In the genomic region with DNA sequence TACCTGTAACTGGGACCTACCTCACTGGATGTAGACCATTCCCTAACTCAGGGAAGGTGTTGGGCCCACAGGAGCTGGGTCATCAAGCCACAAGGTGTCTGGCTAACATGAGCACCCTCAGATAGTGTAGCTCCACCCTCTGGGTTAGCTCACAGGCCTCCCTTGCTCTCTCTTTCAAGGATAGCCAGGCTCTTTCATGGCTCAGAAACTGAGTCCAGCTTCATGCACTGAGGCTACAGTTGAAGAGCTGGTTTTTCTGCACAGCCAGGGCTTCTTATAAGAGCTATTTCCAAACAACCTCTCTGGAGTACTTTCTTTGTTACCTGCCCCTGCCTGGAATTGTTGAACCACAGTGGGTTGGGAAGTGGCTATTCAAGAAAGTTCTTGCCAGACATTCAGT, we compare ENCODE assay signal across 7 mouse cellular contexts. TPM values are rescaled to one million over a fixed set of nuclear protein-coding genes. Genes with fewer than 3 reads are reported as not detected.
DNase-seq lines count a peak whose midpoint lies in the region; ATAC-seq and TF ChIP-seq lines count a peak whose summit lies in the region.
"Not testable (repeated sequence)": the region's sequence is repeated elsewhere in the genome, so short reads cannot be mapped to it uniquely, and the experiment has no call there.
"Had no signal": no experiment of that assay in that cellular context is flagged by ENCODE, and none has a peak within 500 bp of the region (broad histone marks: within the 10 kb centered on the region; RNA-seq: fewer than 3 reads in every experiment).

No protein-coding gene starts in this region.

- ATAC-seq in lung, embryonic 14.5 days (ENCODE audit: insufficient read depth), result peak; percentile 62; the same call in 1 of the 2 replicates
- ATAC-seq in lung, embryonic 15.5 days (ENCODE audit: borderline replicate concordance, extremely low read depth, low FRiP score, low TSS enrichment), result peak; percentile 81
- ATAC-seq in lung, embryonic 16.5 days (ENCODE audit: low read depth), result peak; percentile 89
- peak; percentile 78 for ATAC-seq in lung, postnatal 0 days

- H3K27me3 ChIP-seq in lung, embryonic 14.5 days (ENCODE audit: insufficient read depth, low read length); lung, embryonic 15.5 days; lung, embryonic 16.5 days (ENCODE audit: control insufficient read depth, insufficient read depth, low read depth, low read length); lung, postnatal 0 days (replicated peaks; ENCODE audit: insufficient read depth, low read length): not testable (repeated sequence)

- H3K9me3 ChIP-seq in lung, embryonic 14.5 days (ENCODE audit: low read depth, low read length); lung, embryonic 15.5 days; lung, embryonic 16.5 days (ENCODE audit: control insufficient read depth, low read length); lung, postnatal 0 days (ENCODE audit: low read length): not testable (repeated sequence)

- H3K36me3 ChIP-seq in lung, embryonic 14.5 days (ENCODE audit: insufficient read depth); lung, embryonic 15.5 days; lung, embryonic 16.5 days (ENCODE audit: control insufficient read depth, insufficient read depth, low read length); lung, postnatal 0 days (ENCODE audit: insufficient read depth, low read length): not testable (repeated sequence)

- not testable (repeated sequence) for TF ChIP-seq EP300 in lung, postnatal 0 days (IDR thresholded peaks at IDR 0.05)

- not testable (repeated sequence) for H3K9ac ChIP-seq in lung, embryonic 14.5 days; lung, embryonic 15.5 days; lung, embryonic 16.5 days (ENCODE audit: low read length); lung, postnatal 0 days (replicated peaks; ENCODE audit: low read depth)

- not testable (repeated sequence) for H3K4me1 ChIP-seq in lung, embryonic 14.5 days (ENCODE audit: insufficient read depth); lung, embryonic 15.5 days; lung, embryonic 16.5 days (replicated peaks; ENCODE audit: control insufficient read depth, insufficient read depth, low read length); lung, postnatal 0 days (ENCODE audit: insufficient read depth, low read depth, low read length)

- not testable (repeated sequence) for H3K27ac ChIP-seq in lung, embryonic 14.5 days (ENCODE audit: low read depth); lung, postnatal 0 days (ENCODE audit: low read length)
- H3K27ac ChIP-seq in lung, embryonic 15.5 days, result peak overlapping the region; percentile 53; the same call in 1 of the 2 replicates
- H3K27ac ChIP-seq in lung, embryonic 16.5 days (ENCODE audit: low read length), result peak overlapping the region; percentile 49; the same call in 1 of the 2 replicates

- not testable (repeated sequence) for TF ChIP-seq CTCF in lung, embryonic 14.5 days (IDR thresholded peaks at IDR 0.05; ENCODE audit: low read depth); lung, postnatal 0 days (IDR thresholded peaks at IDR 0.05)

- not testable (repeated sequence) for H3K4me3 ChIP-seq in lung, embryonic 14.5 days (ENCODE audit: low read depth, low read length); lung, embryonic 15.5 days; lung, embryonic 16.5 days (ENCODE audit: low read length); lung, postnatal 0 days (ENCODE audit: low read depth, low read length)

- peak; percentile 2 for DNase-seq in heart, adult 11 months
- DNase-seq in lung, embryonic 14.5 days; lung, postnatal 0 days (ENCODE audit: low spot score): not testable (repeated sequence)

- H3K4me2 ChIP-seq in lung, embryonic 14.5 days; lung, embryonic 15.5 days; lung, embryonic 16.5 days (ENCODE audit: low read depth, low read length); lung, postnatal 0 days (replicated peaks; ENCODE audit: low read depth, low read length): not testable (repeated sequence)

RNA-seq across cellular contexts. Expression of a gene that starts 18.1 kb away (rescaled TPM):
- 0.28 TPM in 1 of 2 replicates, not detected in the other for polyA plus RNA-seq in lung, embryonic 14.5 days (2014; fragmentation: Nextera tagmentation; extraction: Ambion mirVana)
- 0.52 and 2.0 TPM in 2 replicates for polyA plus RNA-seq in lung, embryonic 15.5 days (2015; fragmentation: Nextera tagmentation; extraction: Ambion mirVana)
- 0.53 and 1.5 TPM in 2 replicates for polyA plus RNA-seq in lung, embryonic 16.5 days (2015; fragmentation: Nextera tagmentation; extraction: Ambion mirVana)
- 3.2 and 9.1 TPM in 2 replicates for polyA plus RNA-seq in lung, postnatal 0 days (2015; fragmentation: Nextera tagmentation; extraction: Ambion mirVana)
- polyA plus RNA-seq: C2C12 had no signal

RNA-seq across cellular contexts. Expression of a gene that starts 20.0 kb away (rescaled TPM):
- not detected in 2 replicates for polyA plus RNA-seq in lung, embryonic 14.5 days (2014; fragmentation: Nextera tagmentation; extraction: Ambion mirVana)
- polyA plus RNA-seq in lung, embryonic 15.5 days (2015; fragmentation: Nextera tagmentation; extraction: Ambion mirVana), result 0.05 TPM in 1 of 2 replicates, not detected in the other
- polyA plus RNA-seq in lung, embryonic 16.5 days (2015; fragmentation: Nextera tagmentation; extraction: Ambion mirVana), result 0.06 TPM in 1 of 2 replicates, not detected in the other
- 0.17 and 0.20 TPM in 2 replicates for polyA plus RNA-seq in lung, postnatal 0 days (2015; fragmentation: Nextera tagmentation; extraction: Ambion mirVana)
- polyA plus RNA-seq: G1E had no signal

RNA-seq across cellular contexts. Expression of a gene that starts 32.9 kb away (rescaled TPM):
- polyA plus RNA-seq in lung, embryonic 14.5 days (2014; fragmentation: Nextera tagmentation; extraction: Ambion mirVana), result 0.72 and 1.0 TPM in 2 replicates
- 0.45 and 0.69 TPM in 2 replicates for polyA plus RNA-seq in lung, embryonic 15.5 days (2015; fragmentation: Nextera tagmentation; extraction: Ambion mirVana)
- 0.85 and 1.5 TPM in 2 replicates for polyA plus RNA-seq in lung, embryonic 16.5 days (2015; fragmentation: Nextera tagmentation; extraction: Ambion mirVana)
- polyA plus RNA-seq in lung, postnatal 0 days (2015; fragmentation: Nextera tagmentation; extraction: Ambion mirVana), result 1.6 and 3.1 TPM in 2 replicates

RNA-seq across cellular contexts. Expression of a gene that starts 33.4 kb away (rescaled TPM):
- not detected in 2 replicates for polyA plus RNA-seq in lung, embryonic 14.5 days (2014; fragmentation: Nextera tagmentation; extraction: Ambion mirVana)
- polyA plus RNA-seq in lung, embryonic 15.5 days (2015; fragmentation: Nextera tagmentation; extraction: Ambion mirVana), result 0.05 TPM in 1 of 2 replicates, not detected in the other
- not detected in 2 replicates for polyA plus RNA-seq in lung, embryonic 16.5 days (2015; fragmentation: Nextera tagmentation; extraction: Ambion mirVana)
- polyA plus RNA-seq in lung, postnatal 0 days (2015; fragmentation: Nextera tagmentation; extraction: Ambion mirVana), result 0.08 and 0.15 TPM in 2 replicates

RNA-seq across cellular contexts. Expression of a gene that starts 39.0 kb away (rescaled TPM):
- polyA plus RNA-seq in lung, embryonic 14.5 days (2014; fragmentation: Nextera tagmentation; extraction: Ambion mirVana), result 0.38 and 0.79 TPM in 2 replicates
- 0.55 and 1.1 TPM in 2 replicates for polyA plus RNA-seq in lung, embryonic 15.5 days (2015; fragmentation: Nextera tagmentation; extraction: Ambion mirVana)
- 0.78 TPM in 2 replicates for polyA plus RNA-seq in lung, embryonic 16.5 days (2015; fragmentation: Nextera tagmentation; extraction: Ambion mirVana)
- polyA plus RNA-seq in lung, postnatal 0 days (2015; fragmentation: Nextera tagmentation; extraction: Ambion mirVana), result 1.8 and 3.0 TPM in 2 replicates
